Mouse (Mus musculus): ENCODE measurements around the gene Cmip. TPM values are rescaled to one million over a fixed set of nuclear protein-coding genes. Genes with fewer than 3 reads are reported as not detected.

The Cmip gene
- polyA plus RNA-seq, 1 experiment from 2014 or later, result 13.7 TPM

DNA sequence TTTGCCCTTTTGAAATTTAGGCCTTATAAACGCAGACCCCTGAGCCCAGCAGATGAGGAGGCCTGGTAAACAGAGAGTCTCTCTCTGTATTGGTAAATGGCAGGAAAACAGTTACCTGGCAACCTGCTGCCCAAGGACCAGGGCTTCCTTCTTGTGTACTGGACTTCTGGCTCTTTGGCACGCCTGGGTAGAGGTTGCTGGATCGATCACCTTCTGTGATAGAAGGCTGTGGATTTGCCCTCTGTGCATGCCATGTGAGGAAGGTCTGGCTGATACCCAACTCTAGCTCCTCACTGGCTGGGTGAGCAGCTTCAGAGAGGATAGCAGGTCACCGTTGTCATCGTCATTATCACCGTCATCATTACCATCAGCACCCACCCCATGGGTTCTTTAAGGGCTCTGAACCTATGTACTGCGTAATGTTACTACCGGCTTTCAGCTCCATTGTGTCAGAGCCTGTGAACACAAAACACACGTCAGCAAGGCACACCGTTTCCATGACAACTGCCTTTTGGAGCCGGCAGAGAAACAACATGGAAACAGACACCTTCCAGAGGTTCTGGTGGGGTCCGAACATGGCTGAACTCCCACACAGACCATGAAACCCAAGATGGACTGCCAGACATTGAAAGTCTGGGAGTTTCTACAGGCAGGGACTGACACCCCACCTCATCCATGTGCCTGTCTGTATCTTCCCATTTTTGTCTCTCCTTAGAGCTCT, 98.4 kb downstream of the Cmip start:
- Histone ChIP-seq H3K27ac (ENCODE audit: low read length) (no peak overlapping the region), H3K27me3 (ENCODE audit: control insufficient read depth, insufficient read depth, low read length) (no peaks in the 10 kb centered on the region), H3K4me2 (ENCODE audit: low read depth, low read length) (no peak overlapping the region), H3K4me1 (ENCODE audit: control insufficient read depth, insufficient read depth, low read length) (no peaks in the 10 kb centered on the region), H3K9ac (ENCODE audit: low read length) (no peak overlapping the region), H3K36me3 (ENCODE audit: control insufficient read depth, insufficient read depth, low read length) (no peaks in the 10 kb centered on the region), H3K4me3 (replicated peaks; ENCODE audit: low read length) (no peak overlapping the region), H3K9me3 (replicated peaks; ENCODE audit: control insufficient read depth, low read length) (no peaks in the 10 kb centered on the region)
- ATAC-seq (ENCODE audit: insufficient read depth, low FRiP score), result no peak
- WGBS, result 74% methylated on average over 12 of the region's 12 CpGs

DNA sequence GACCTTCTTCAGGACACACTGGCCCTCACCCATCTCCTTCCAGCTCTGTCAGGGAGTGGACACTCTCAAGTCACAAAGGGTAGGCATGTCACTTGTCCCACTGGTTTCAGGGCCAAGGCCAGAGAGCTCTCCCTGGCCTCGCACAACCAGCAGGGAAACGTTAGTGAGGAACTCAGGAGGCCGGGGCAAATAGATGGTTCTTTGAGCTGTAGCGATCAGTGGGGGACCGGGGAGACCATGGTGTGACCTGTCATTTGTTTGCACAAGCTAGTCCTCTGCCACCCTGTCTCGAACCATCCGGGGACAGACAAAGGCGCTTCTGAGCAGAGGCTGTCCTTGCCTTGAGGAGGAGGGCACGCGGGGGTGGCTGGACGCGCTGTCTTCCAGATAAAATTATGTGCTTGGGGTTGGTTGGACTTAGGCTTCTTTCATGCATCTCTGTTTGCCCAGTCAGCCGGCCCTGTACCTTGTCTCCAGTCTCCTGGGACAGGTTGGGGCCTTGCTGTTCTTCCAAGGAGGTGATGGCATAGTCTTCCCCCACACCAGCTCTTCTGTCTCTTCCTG, 99.3 kb downstream of the Cmip start:
- no peaks in the 10 kb centered on the region for H3K36me3 ChIP-seq (ENCODE audit: control insufficient read depth, insufficient read depth, low read length)
- H3K27me3 ChIP-seq (ENCODE audit: control insufficient read depth, insufficient read depth, low read length), result no peaks in the 10 kb centered on the region
- H3K4me2 ChIP-seq (ENCODE audit: low read depth, low read length), result no peak overlapping the region
- H3K9ac ChIP-seq (ENCODE audit: low read length), result no peak overlapping the region
- no peak overlapping the region for H3K4me3 ChIP-seq (replicated peaks; ENCODE audit: low read length)
- ATAC-seq (ENCODE audit: insufficient read depth, low FRiP score), result no peak
- no peak overlapping the region for H3K27ac ChIP-seq (ENCODE audit: low read length)
- no peaks in the 10 kb centered on the region for H3K9me3 ChIP-seq (replicated peaks; ENCODE audit: control insufficient read depth, low read length)
- peaks cover 3% of the 10 kb centered on the region; the same call in 1 of the 2 replicates for H3K4me1 ChIP-seq (ENCODE audit: control insufficient read depth, insufficient read depth, low read length)
- 73% methylated on average over 13 of the region's 13 CpGs for WGBS

DNA sequence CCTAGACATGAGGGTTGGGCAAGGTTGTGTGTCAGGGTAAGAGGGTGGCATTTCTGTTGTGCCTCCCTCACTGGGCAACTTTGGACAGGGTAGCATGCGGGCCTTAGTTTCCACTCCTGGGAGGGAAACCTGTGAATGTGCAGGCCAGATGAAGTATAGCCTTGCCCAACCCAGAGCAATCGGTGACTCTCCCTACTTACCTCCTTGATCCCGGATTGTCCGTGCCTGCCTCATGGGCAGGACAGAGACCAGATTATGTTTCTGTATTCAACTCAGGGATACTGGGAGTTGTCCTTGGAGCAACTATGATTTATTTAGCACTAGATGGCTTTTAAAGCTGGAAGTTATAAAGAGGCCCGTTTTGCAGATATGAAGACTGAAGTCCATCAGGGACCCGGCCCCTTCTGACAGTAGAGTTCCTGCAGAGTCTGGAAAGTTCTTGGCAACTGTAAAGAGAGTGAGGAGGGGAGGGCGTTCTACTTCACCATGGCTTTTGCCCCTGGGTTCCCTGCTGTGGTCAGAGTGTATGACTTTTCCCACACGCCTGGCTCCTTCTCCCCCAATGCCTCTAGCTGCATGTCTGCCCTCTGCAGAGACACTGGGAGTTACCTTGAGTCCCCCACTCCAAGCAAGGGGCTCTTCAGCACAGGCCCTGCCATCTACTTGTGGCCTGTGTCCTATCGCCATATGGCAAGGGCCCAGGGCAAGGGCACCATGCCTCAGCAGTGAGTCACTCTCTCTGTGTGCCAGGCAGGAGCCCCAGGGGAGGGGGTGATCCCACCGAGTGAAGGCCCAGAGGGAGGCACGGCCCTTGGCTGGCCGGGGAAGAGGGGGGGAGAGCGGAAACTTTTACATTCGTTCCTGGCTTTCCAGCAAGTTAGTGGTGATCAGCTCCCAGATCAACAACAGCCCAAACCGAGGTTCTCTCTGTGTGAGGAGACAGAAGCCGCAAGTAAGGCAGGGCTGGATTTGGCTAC, 100.9 kb downstream of the Cmip start:
- 86% methylated on average over 16 of the region's 16 CpGs for WGBS
- no peak for ATAC-seq (ENCODE audit: insufficient read depth, low FRiP score)
- no peak overlapping the region for H3K4me3 ChIP-seq (replicated peaks; ENCODE audit: low read length)
- H3K9me3 ChIP-seq (replicated peaks; ENCODE audit: control insufficient read depth, low read length), result no peaks in the 10 kb centered on the region
- H3K27ac ChIP-seq (ENCODE audit: low read length), result no peak overlapping the region
- no peak overlapping the region for H3K4me2 ChIP-seq (ENCODE audit: low read depth, low read length)
- peaks cover 19% of the 10 kb centered on the region for H3K4me1 ChIP-seq (ENCODE audit: control insufficient read depth, insufficient read depth, low read length)
- H3K27me3 ChIP-seq (ENCODE audit: control insufficient read depth, insufficient read depth, low read length), result no peaks in the 10 kb centered on the region
- no peak overlapping the region for H3K9ac ChIP-seq (ENCODE audit: low read length)
- H3K36me3 ChIP-seq (ENCODE audit: control insufficient read depth, insufficient read depth, low read length), result no peaks in the 10 kb centered on the region

DNA sequence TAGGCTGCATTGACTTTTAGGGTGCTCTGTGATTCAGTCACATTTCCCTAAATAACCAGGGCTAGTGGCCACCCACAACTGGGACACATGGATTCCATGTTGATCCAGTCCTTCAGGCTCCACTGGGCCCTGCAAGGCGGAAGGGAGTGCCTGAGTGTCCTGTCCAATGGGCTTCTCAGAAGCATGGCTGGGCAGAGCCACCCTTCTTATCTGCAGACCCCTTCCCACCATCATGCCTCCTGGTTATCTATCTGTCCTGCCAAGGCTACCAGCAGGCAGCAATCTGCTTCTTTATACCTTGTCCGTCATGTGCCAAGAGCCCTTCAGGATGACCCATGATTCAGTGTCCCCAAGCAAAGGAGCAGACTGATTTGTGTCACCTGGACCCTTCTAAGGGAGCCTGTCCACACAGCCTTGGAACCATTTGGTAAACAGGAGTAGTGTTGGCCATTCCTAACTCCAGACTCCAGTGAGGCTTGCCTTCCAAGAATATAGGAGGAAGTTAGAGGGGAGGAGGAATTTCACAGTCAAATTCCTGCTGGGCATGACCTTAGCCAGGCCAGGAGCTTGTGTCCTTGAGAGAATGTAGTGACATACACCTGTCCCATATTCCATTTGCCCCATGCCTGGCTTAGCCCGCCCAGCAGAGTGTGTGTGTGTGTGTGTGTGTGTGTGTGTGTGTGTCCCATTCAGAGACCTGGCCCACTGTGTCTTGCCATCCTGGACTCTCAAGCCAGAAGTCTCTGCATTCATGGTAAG, 103.5 kb downstream of the Cmip start:
- Histone ChIP-seq H3K4me2 (ENCODE audit: low read depth, low read length) (no peak overlapping the region), H3K27me3 (ENCODE audit: control insufficient read depth, insufficient read depth, low read length) (no peaks in the 10 kb centered on the region), H3K36me3 (ENCODE audit: control insufficient read depth, insufficient read depth, low read length) (no peaks in the 10 kb centered on the region), H3K9me3 (replicated peaks; ENCODE audit: control insufficient read depth, low read length) (no peaks in the 10 kb centered on the region), H3K27ac (ENCODE audit: low read length) (no peak overlapping the region), H3K4me3 (replicated peaks; ENCODE audit: low read length) (no peak overlapping the region), H3K9ac (ENCODE audit: low read length) (no peak overlapping the region), H3K4me1 (ENCODE audit: control insufficient read depth, insufficient read depth, low read length) (peaks cover 36% of the 10 kb centered on the region)
- WGBS, result 84% methylated on average over 3 of the region's 3 CpGs
- no peak for ATAC-seq (ENCODE audit: insufficient read depth, low FRiP score)

DNA sequence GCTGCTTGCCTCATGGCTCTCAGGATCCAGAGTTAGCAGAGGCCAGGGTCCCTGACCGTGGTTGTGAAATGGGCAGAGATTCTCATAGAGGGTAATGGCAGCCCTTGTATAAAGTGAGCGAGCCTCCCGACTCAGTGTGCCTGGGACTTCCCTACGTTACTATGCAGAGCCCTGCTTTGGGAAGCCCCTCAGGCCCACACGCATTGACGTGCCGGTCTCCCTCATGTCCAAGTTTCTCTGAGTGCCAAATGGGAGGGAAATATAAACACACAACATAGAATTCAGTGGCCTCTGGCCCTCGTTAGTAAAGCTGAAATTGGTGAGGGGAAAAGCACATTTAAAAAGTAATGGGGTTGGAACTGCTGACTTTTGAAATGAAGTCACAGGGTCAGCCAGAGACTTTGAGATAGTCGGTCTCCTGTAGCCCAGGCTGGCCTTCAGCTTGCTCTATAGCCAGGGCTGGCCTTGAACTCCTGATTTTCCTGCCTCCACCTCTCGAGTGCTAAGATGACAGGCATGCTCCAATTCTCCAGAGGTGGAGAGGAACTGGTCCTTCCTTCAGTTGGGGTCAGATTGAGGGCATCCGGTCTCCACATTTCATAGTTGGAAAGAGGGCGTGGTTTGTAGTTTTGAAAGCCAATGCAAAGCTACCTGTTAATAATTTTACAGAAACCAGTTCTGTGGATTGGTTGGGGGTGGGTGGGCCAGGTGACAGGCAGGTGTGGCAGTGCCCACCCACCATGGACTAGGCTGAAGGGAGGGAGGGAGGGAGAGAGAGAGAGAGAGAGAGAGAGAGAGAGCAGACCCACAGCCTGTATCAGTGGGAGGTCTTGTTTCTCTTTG, 105.0 kb downstream of the Cmip start:
- peak overlapping the region; percentile 47 for H3K27ac ChIP-seq (ENCODE audit: low read length)
- H3K4me2 ChIP-seq (ENCODE audit: low read depth, low read length), result no peak overlapping the region
- peak; percentile 11; the same call in 1 of the 2 replicates for ATAC-seq (ENCODE audit: insufficient read depth, low FRiP score)
- no peaks in the 10 kb centered on the region for H3K9me3 ChIP-seq (replicated peaks; ENCODE audit: control insufficient read depth, low read length)
- 51% methylated on average over 12 of the region's 12 CpGs for WGBS
- H3K4me1 ChIP-seq (ENCODE audit: control insufficient read depth, insufficient read depth, low read length), result peaks cover 36% of the 10 kb centered on the region
- H3K9ac ChIP-seq (ENCODE audit: low read length), result no peak overlapping the region
- no peaks in the 10 kb centered on the region for H3K36me3 ChIP-seq (ENCODE audit: control insufficient read depth, insufficient read depth, low read length)
- no peak overlapping the region for H3K4me3 ChIP-seq (replicated peaks; ENCODE audit: low read length)
- no peaks in the 10 kb centered on the region for H3K27me3 ChIP-seq (ENCODE audit: control insufficient read depth, insufficient read depth, low read length)

DNA sequence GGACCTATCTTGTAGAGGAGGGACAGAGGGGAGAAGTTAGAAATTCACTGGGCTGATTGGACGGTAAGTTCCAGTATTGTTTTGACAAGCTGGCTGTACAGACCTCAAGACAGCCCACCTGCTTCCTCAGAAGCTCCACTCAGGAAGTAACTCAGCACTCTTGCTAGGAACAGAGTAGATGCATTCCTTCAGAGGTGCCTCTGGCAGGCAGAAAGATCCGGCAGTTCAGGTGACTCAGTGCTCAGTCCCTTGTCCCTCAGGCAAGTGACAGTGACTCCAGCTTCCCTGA, 105.5 kb downstream of the Cmip start:
- no peak for ATAC-seq (ENCODE audit: insufficient read depth, low FRiP score)
- Histone ChIP-seq H3K9me3 (replicated peaks; ENCODE audit: control insufficient read depth, low read length) (no peaks in the 10 kb centered on the region), H3K9ac (ENCODE audit: low read length) (no peak overlapping the region), H3K4me3 (replicated peaks; ENCODE audit: low read length) (no peak overlapping the region), H3K4me2 (ENCODE audit: low read depth, low read length) (no peak overlapping the region), H3K4me1 (ENCODE audit: control insufficient read depth, insufficient read depth, low read length) (peaks cover 41% of the 10 kb centered on the region), H3K27ac (ENCODE audit: low read length) (peak overlapping the region; percentile 47), H3K27me3 (ENCODE audit: control insufficient read depth, insufficient read depth, low read length) (no peaks in the 10 kb centered on the region), H3K36me3 (ENCODE audit: control insufficient read depth, insufficient read depth, low read length) (no peaks in the 10 kb centered on the region)
- WGBS, result 15% methylated on average over 2 of the region's 2 CpGs

DNA sequence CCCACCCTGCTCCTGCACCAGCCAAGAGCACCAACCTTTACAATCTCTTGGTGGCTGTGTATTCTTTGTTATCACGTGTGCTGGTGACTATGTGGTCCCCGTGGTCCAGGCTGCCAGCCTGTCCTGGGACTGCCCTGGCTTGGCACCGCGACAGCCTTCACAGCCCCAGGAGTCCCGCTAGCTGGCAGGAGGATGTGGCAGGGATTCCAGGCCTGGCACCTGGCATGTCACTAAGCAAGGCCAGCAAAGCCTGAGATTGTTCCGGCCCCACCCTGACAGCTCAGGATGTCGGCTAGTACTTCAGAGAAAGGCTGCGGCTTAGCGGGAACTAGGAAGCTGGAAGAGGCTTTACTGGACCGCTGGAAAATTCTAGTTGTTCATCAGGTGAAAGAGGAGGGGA, 106.4 kb downstream of the Cmip start:
- Histone ChIP-seq H3K4me2 (ENCODE audit: low read depth, low read length) (no peak overlapping the region), H3K27me3 (ENCODE audit: control insufficient read depth, insufficient read depth, low read length) (no peaks in the 10 kb centered on the region), H3K9me3 (replicated peaks; ENCODE audit: control insufficient read depth, low read length) (no peaks in the 10 kb centered on the region), H3K4me1 (ENCODE audit: control insufficient read depth, insufficient read depth, low read length) (peaks cover 45% of the 10 kb centered on the region), H3K9ac (ENCODE audit: low read length) (no peak overlapping the region), H3K36me3 (ENCODE audit: control insufficient read depth, insufficient read depth, low read length) (no peaks in the 10 kb centered on the region), H3K4me3 (replicated peaks; ENCODE audit: low read length) (no peak overlapping the region), H3K27ac (ENCODE audit: low read length) (no peak overlapping the region)
- 76% methylated on average over 10 of the region's 10 CpGs for WGBS
- ATAC-seq (ENCODE audit: insufficient read depth, low FRiP score), result no peak

DNA sequence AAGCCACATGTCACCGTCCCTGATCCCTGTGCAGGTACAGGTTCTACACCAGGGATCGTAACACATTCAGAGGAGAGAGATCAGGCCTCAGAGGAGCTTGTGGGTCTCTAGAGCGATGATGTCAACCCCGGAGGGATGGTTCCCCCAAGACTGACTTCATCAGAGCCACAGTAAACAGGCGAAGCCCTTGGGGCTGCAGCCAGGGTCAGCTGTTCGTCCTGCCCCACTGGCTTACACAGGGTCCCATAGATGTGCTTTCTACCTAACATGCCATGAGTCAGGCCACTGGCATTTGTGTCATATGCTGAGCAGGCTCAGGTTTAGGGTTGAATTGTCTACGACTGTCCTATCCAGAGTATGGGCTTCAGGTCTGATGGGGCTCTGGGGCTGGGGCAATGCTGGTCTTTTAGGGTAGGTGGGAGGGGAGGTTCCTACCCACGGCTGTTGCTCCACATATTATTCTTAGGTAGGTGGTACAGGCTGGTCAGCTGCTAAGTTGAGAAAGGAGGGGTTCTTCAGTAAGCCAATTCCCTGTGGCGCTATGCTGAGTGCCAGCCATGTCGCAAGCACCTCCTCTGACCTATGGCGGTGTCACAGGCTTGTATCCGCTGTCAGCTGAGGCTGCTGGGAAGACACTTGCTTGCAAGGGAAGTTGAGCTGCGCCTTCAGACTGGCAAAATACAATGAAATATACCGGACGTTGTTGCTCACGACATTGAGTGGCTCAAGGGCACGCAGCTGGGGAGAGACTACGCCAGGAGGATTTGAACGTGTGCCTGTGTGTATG, 107.7 kb downstream of the Cmip start:
- Histone ChIP-seq H3K27me3 (ENCODE audit: control insufficient read depth, insufficient read depth, low read length) (no peaks in the 10 kb centered on the region), H3K4me2 (ENCODE audit: low read depth, low read length) (no peak overlapping the region), H3K4me3 (replicated peaks; ENCODE audit: low read length) (no peak overlapping the region), H3K9me3 (replicated peaks; ENCODE audit: control insufficient read depth, low read length) (no peaks in the 10 kb centered on the region), H3K4me1 (ENCODE audit: control insufficient read depth, insufficient read depth, low read length) (peaks cover 57% of the 10 kb centered on the region), H3K9ac (ENCODE audit: low read length) (no peak overlapping the region), H3K36me3 (ENCODE audit: control insufficient read depth, insufficient read depth, low read length) (no peaks in the 10 kb centered on the region), H3K27ac (ENCODE audit: low read length) (no peak overlapping the region)
- ATAC-seq (ENCODE audit: insufficient read depth, low FRiP score), result no peak
- 81% methylated on average over 19 of the region's 19 CpGs for WGBS
